Mouse (Mus musculus): ENCODE results near the gene Jade2.

DNA sequence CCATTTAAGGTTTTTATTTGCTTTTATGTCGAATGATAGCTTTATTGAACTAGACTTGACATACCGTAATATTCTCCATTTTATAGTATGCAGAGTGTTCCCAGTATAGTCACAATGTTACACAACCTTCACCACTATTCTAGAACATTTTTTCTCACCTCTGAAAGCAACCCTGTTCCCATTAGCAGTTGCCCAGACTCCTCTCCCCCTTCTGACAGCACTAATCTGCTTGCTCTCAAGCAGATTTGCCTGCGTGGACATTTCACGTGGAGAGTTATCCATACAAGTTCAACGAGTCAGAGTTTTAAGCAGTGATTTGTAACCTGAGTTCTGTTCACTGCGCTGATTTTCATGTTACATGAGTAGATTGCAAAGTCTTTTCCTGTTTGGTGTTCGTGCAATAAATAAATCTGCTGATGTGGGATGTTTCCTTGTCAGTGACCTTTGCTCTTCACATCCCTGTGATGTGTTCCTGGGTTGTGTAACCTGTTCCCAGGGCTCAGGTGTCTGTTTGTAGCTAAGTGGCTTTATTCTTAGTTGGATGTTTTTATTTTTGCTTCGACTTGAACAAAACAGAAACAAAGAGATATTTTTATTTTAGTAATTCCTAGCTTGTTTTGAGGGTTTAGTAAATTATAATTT is 89.8 kb downstream of the Jade2 start:
- TF ChIP-seq EP300 (optimal IDR thresholded peaks at IDR 0.05) (no peak), CTCF (IDR thresholded peaks at IDR 0.05; ENCODE audit: low read depth) (no peak)

Data from stomach, postnatal 0 days (tissue).